Mouse (Mus musculus): Measurements from ENCODE around the gene Arhgef11.

The Arhgef11 gene

GRCm38 (mm10) chr3:87763202-87763601 is 145.8 kb downstream of the Arhgef11 start:
- DNase-seq: no peak

GRCm38 (mm10) chr3:87763683-87764289 is 146.4 kb downstream of the Arhgef11 start:
- no peak for DNase-seq

GRCm38 (mm10) chr3:87764506-87764905 is 147.1 kb downstream of the Arhgef11 start:
- DNase-seq: no peak

GRCm38 (mm10) chr3:87765091-87765490 is 147.7 kb downstream of the Arhgef11 start:
- DNase-seq: peak; percentile 62 to 69

GRCm38 (mm10) chr3:87765631-87766283 is 148.4 kb downstream of the Arhgef11 start:
- no peak for DNase-seq

- DNase-seq: no peak
Observed at GRCm38 (mm10) chr3:87766284-87766667, 148.9 kb downstream of the Arhgef11 start.

- DNase-seq: no peak
Observed at GRCm38 (mm10) chr3:87767764-87768163, 150.4 kb downstream of the Arhgef11 start.

GRCm38 (mm10) chr3:87768431-87768830 is 151.1 kb downstream of the Arhgef11 start:
- DNase-seq: no peak

GRCm38 (mm10) chr3:87768844-87769243 is 151.5 kb downstream of the Arhgef11 start:
- DNase-seq: peak; percentile 50 to 61

GRCm38 (mm10) chr3:87769506-87769905 is 152.1 kb downstream of the Arhgef11 start:
- DNase-seq: no peak

- no peak for DNase-seq
Observed at GRCm38 (mm10) chr3:87770280-87770679, 152.9 kb downstream of the Arhgef11 start.

- DNase-seq: no peak
Observed at GRCm38 (mm10) chr3:87771088-87771487, 153.7 kb downstream of the Arhgef11 start.

- DNase-seq: no peak
Observed at GRCm38 (mm10) chr3:87778283-87778682, 160.9 kb downstream of the Arhgef11 start.

- DNase-seq: no peak
Observed at GRCm38 (mm10) chr3:87779086-87779485, 161.7 kb downstream of the Arhgef11 start.

- no peak for DNase-seq
Observed at GRCm38 (mm10) chr3:87783282-87784023, 166.1 kb downstream of the Arhgef11 start.

- no peak for DNase-seq
Observed at GRCm38 (mm10) chr3:87785156-87785555, 167.8 kb downstream of the Arhgef11 start.

- DNase-seq: no peak
Observed at GRCm38 (mm10) chr3:87785626-87786214, 168.4 kb downstream of the Arhgef11 start.

Data from thymus, adult 18-20 months (tissue).